Mouse (Mus musculus) bone marrow, adult 2 months (tissue): ENCODE measurements around the gene Cbr2. TPM values are rescaled to one million over a fixed set of nuclear protein-coding genes. Genes with fewer than 3 reads are reported as not detected.
"Not testable (repeated sequence)": the region's sequence is repeated elsewhere in the genome, so short reads cannot be mapped to it uniquely, and the experiment has no call there.

ENCODE experiments used
- H3K27ac ChIP-seq: fragments of 200-500 bp; 2 replicates; pipeline ENCODE4 v1.5.1; 2012; ENCODE audit warnings: low read depth, mild to moderate bottlenecking, control low read depth, inconsistent platforms, low read length; ENCODE audit not compliant: control insufficient read depth, poor library complexity, insufficient read depth
- H3K4me1 ChIP-seq: fragments of 200-500 bp; 2 replicates; pipeline ENCODE4 v1.6.1; 2011; ENCODE audit warnings: low read length; ENCODE audit not compliant: control insufficient read depth, insufficient read depth
- H3K4me3 ChIP-seq: fragments of 200-500 bp; replicated peaks from 2 replicates; pipeline ENCODE3; 2011; ENCODE audit warnings: mild to moderate bottlenecking, low read depth, low read length, control low read depth; ENCODE audit not compliant: control insufficient read depth
- CTCF ChIP-seq: fragments of 200-500 bp; IDR thresholded peaks from 2 replicates; pipeline ENCODE4 v1.5.1; 2011; ENCODE audit warnings: low read length, control low read depth; ENCODE audit not compliant: control insufficient read depth, insufficient read depth
- POLR2A ChIP-seq: fragments of 200-500 bp; IDR thresholded peaks from 2 replicates; pipeline ENCODE4 v1.6.1; 2011; ENCODE audit warnings: low read depth, mild to moderate bottlenecking, control low read depth, low read length, borderline replicate concordance; ENCODE audit not compliant: control insufficient read depth
- WGBS: fragments of 180-500 bp; shearing (Covaris S2); methylation state at CpG from one replicate; pipeline ENCODE4 v1.1.7; 2018; 5-methylcytosine and 5-hydroxymethylcytosine counted together
- polyA plus RNA-seq: library from polyadenylated mRNA; stranded (reverse); fragments of >200 nt; gene quantifications from 2 replicates; pipeline ENCODE4 v1.2.4, GENCODE M21; 2011; ENCODE audit warnings: low replicate concordance; ENCODE audit not compliant: missing spikeins, insufficient read depth, insufficient read length

Cbr2 gene
- polyA plus RNA-seq, 1 experiment = 3.8 TPM

DNA sequence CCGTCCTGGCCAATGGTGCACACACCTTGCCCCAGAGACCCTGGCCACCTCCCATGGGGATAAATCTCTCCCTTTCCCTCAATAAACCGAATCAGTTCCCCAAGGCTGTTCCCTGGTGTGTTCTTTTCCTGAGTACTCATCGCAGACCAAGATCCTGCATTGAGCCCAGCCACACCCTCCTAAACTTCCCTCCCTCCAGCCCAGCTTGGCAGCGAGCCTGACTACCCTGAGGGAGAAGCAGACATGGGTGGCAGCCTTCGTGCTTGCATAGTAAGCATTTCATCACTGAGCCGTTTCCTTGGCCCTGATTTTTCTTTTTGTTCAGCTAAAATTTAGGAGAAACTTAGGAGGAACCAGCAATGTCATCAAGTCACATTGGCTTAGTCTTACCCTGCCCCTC is 1.6 kb upstream of the Cbr2 start:
- Histone ChIP-seq H3K27ac (no peak overlapping the region), H3K4me3 (no peak overlapping the region), H3K4me1 (peaks cover 1% of the 10 kb centered on the region; the same call in 1 of the 2 replicates)
- no peak for TF ChIP-seq POLR2A
- TF ChIP-seq CTCF = no peak
- 21% methylated on average over 6 of the region's 6 CpGs for WGBS

GRCm38 (mm10) chr11:120731395-120731794 is 519 bp downstream of the Cbr2 start:
- 88% methylated on average over 1 of the region's 1 CpGs for WGBS
- Histone ChIP-seq H3K27ac (no peak overlapping the region), H3K4me3 (no peak overlapping the region), H3K4me1 (peaks cover 1% of the 10 kb centered on the region)
- no peak for TF ChIP-seq CTCF
- TF ChIP-seq POLR2A = no peak

DNA sequence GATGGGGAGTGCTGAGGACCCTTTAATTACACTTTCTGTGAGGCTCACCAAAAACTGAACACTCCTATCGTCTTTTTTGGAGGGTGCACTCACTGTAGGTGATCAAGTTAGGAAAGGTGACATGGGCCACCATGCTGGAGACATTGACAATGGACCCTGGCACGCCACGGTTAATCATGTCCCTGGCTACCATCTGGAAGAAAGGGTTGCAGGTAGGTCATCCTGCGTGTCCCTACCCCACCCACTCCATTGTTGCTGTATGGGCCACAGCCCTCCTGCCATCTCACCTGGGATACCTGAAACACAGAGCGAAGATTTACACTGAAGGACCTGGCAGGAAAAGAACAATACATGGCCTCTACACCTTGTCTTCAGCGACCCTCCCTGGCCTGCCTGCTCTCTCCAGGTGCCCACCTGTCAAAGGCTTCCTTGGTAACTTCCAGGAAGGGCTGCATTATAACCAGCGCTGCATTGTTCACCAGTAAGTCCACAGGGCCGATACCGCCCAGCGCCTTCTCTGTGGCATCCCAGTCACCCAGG is 1.5 kb downstream of the Cbr2 start:
- H3K4me3 ChIP-seq = no peak overlapping the region
- peaks cover 1% of the 10 kb centered on the region for H3K4me1 ChIP-seq
- no peak overlapping the region for H3K27ac ChIP-seq
- 84% methylated on average over 10 of the region's 10 CpGs for WGBS
- TF ChIP-seq CTCF (no peak), POLR2A (no peak)

- WGBS = 5% methylated on average over 18 of the region's 21 CpGs
- Histone ChIP-seq H3K4me3 (peak overlapping the region; percentile 48), H3K27ac (peak overlapping the region; percentile 40; the same call in 1 of the 2 replicates)
- not testable (repeated sequence) for H3K4me1 ChIP-seq
Observed at GRCm38 (mm10) chr11:120729432-120730050, 2.4 kb downstream of the Cbr2 start.

- Histone ChIP-seq H3K27ac (no peak overlapping the region), H3K4me1 (peaks cover 1% of the 10 kb centered on the region), H3K4me3 (no peak overlapping the region)
- WGBS = 87% methylated on average over 11 of the region's 11 CpGs
- TF ChIP-seq POLR2A (no peak), CTCF (no peak)
Observed at GRCm38 (mm10) chr11:120728530-120729240, 3.2 kb downstream of the Cbr2 start.

DNA sequence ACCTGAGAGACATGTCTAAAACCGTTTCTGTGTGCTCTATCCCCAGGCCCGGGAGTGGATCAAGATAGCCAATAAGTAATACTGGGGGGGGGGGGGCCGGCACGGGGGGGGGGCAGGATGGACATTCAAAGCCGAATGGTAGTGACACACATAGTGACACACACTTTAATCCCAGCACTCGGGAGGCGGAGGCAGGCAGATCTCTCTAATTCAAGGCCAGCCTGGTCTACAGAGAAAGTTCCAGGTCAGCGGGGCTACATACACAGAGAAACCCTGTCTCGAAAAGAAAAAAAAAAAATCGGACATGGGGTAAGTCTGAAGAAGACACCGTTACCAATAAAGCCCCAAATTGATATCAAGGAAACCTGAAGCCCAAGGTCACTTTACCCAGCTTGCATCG is 4.3 kb downstream of the Cbr2 start:
- Histone ChIP-seq H3K27ac (no peak overlapping the region), H3K4me1 (peaks cover 1% of the 10 kb centered on the region), H3K4me3 (no peak overlapping the region)
- no peak for TF ChIP-seq CTCF
- TF ChIP-seq POLR2A = no peak
- WGBS = 49% methylated on average over 12 of the region's 12 CpGs

DNA sequence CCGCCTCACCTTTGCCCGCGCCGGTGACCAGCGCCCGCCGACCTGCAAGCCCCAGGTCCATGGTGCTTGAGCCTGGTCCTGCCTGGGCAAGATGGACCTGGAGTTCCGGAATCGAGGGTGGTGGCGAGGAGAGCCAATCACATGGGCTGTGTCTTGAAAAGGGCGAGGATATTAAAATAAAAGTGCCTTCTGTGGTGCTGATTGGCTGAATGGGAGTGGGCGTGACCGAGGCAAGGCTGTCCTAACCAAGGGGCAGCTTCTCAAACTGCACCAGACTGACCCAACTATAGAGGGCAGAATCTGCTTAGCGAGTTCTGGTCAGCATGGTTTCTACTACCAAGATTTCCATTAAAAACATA is 4.8 kb downstream of the Cbr2 start, which contains the start of gene Dcxr:
Gene Dcxr (minus strand): TSS at position 113 of the 359 bp plus-strand sequence.
- under 1% methylated on average over 14 of the region's 14 CpGs for WGBS
- Histone ChIP-seq H3K4me3 (peak within 1 kb of the TSS; percentile 69), H3K4me1 (peaks cover 1% of the 10 kb centered on the region), H3K27ac (no peak within 1 kb of the TSS)
- TF ChIP-seq POLR2A (no peak), CTCF (peak; percentile 33; the same call in 1 of the 2 replicates)

GRCm38 (mm10) chr11:120726243-120727168 is 5.4 kb downstream of the Cbr2 start:
- Histone ChIP-seq H3K4me1 (peaks cover 1% of the 10 kb centered on the region), H3K27ac (no peak overlapping the region), H3K4me3 (peak overlapping the region; percentile 69)
- TF ChIP-seq POLR2A (no peak), CTCF (no peak)
- 22% methylated on average over 36 of the region's 36 CpGs for WGBS
